Mouse (Mus musculus) kidney, adult 2 months (tissue): Measurements from ENCODE around the gene Mxra8. TPM values are rescaled to one million over a fixed set of nuclear protein-coding genes. Genes with fewer than 3 reads are reported as not detected.

Experiments
- DNase-seq: peaks from one replicate; pipeline ENCODE4 v3.0.0; 2021
- H3K27ac ChIP-seq: fragments of 200-500 bp; 2 replicates; pipeline ENCODE4 v1.5.1; 2012; ENCODE audit warnings: low read depth, low read length, control low read depth, inconsistent platforms; ENCODE audit not compliant: insufficient read depth
- H3K27me3 ChIP-seq: fragments of 200-500 bp; replicated peaks from 2 replicates; pipeline ENCODE4 v1.6.1; 2012; ENCODE audit warnings: mild to moderate bottlenecking, moderate library complexity, low read length, inconsistent platforms; ENCODE audit not compliant: control insufficient read depth, insufficient read depth
- H3K36me3 ChIP-seq: fragments of 200-500 bp; 2 replicates; pipeline ENCODE4 v1.6.1; 2012; ENCODE audit warnings: mild to moderate bottlenecking, moderate library complexity, low read length, inconsistent platforms; ENCODE audit not compliant: control insufficient read depth, insufficient read depth
- H3K4me1 ChIP-seq: fragments of 200-500 bp; 2 replicates; pipeline ENCODE4 v1.6.1; 2011; ENCODE audit warnings: low read length; ENCODE audit not compliant: control insufficient read depth, insufficient read depth
- H3K4me3 ChIP-seq: fragments of 200-500 bp; 2 replicates; pipeline ENCODE4 v1.5.1; 2011; ENCODE audit warnings: mild to moderate bottlenecking, low read depth, low read length, control low read depth; ENCODE audit not compliant: insufficient read depth
- CTCF ChIP-seq: fragments of 200-500 bp; conservative IDR thresholded peaks from 2 replicates; pipeline ENCODE4 v1.5.1; 2011; ENCODE audit warnings: low read depth, mild to moderate bottlenecking, control low read depth, low read length, moderate library complexity, mixed read lengths; ENCODE audit not compliant: insufficient read depth, insufficient read length
- POLR2A ChIP-seq: fragments of 200-500 bp; IDR thresholded peaks from one replicate; pipeline ENCODE4 v1.6.1; 2011; ENCODE audit warnings: low read depth, low read length, control low read depth
- WGBS: fragments of 180-500 bp; shearing (Covaris S2); methylation state at CpG from one replicate; pipeline ENCODE4 v1.1.7; 2018; 5-methylcytosine and 5-hydroxymethylcytosine counted together
- polyA plus RNA-seq: library from polyadenylated mRNA; depleted of rRNA; stranded (reverse); fragments of >200 nt; gene quantifications from 2 replicates; pipeline ENCODE4 v1.2.3, GENCODE M21; 2012; rRNA removed

Mxra8 gene
- polyA plus RNA-seq, 1 experiment: 98.0 TPM

- no peak for DNase-seq
- no peak overlapping the region for H3K27ac ChIP-seq
- TF ChIP-seq CTCF (no peak), POLR2A (no peak)
- H3K27me3 ChIP-seq: no peaks in the 10 kb centered on the region
- no peaks in the 10 kb centered on the region for H3K36me3 ChIP-seq
- H3K4me1 ChIP-seq: peaks cover 5% of the 10 kb centered on the region; the same call in 1 of the 2 replicates
- WGBS: 92% methylated on average over 9 of the region's 9 CpGs
- H3K4me3 ChIP-seq: no peak overlapping the region
These were observed 48.7 kb downstream of the Mxra8 start for GRCm38 (mm10) chr4:155888181-155888580.

GRCm38 (mm10) chr4:155889316-155889715 is 49.8 kb downstream of the Mxra8 start:
- H3K27ac ChIP-seq: no peak overlapping the region
- TF ChIP-seq CTCF (no peak), POLR2A (no peak)
- H3K4me3 ChIP-seq: no peak overlapping the region
- no peaks in the 10 kb centered on the region for H3K36me3 ChIP-seq
- no peak for DNase-seq
- 84% methylated on average over 5 of the region's 5 CpGs for WGBS
- no peaks in the 10 kb centered on the region for H3K27me3 ChIP-seq
- peaks cover 7% of the 10 kb centered on the region; the same call in 1 of the 2 replicates for H3K4me1 ChIP-seq

DNA sequence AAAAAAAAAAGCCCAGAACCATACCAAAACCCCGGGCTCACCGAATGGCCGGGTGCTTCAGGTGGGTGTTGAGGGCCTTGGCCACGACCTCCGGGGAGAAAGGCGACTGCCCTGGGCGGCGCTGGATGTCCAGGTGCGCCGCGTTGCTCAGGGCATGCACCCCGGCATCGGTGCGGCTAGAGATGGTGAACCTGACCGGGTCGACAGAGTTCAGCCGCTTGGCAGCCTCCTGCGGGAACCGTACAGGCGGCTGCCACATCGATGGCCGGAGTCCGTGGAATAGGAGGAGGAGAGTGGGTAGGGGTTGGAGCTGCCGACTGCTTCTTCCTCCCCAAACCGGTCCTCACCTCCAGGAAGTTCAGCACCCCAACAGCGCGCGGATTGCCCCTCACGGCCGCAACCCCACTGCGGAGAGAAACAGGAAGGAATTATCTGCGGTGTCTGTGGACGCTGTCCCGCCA is 51.6 kb downstream of the Mxra8 start:
- 1% methylated on average over 34 of the region's 34 CpGs for WGBS
- H3K4me3 ChIP-seq: peak overlapping the region; percentile 88
- H3K36me3 ChIP-seq: no peaks in the 10 kb centered on the region
- H3K4me1 ChIP-seq: peaks cover 7% of the 10 kb centered on the region; the same call in 1 of the 2 replicates
- no peak overlapping the region for H3K27ac ChIP-seq
- peak; percentile 41 for DNase-seq
- no peaks in the 10 kb centered on the region for H3K27me3 ChIP-seq
- TF ChIP-seq POLR2A (no peak), CTCF (no peak)

DNA sequence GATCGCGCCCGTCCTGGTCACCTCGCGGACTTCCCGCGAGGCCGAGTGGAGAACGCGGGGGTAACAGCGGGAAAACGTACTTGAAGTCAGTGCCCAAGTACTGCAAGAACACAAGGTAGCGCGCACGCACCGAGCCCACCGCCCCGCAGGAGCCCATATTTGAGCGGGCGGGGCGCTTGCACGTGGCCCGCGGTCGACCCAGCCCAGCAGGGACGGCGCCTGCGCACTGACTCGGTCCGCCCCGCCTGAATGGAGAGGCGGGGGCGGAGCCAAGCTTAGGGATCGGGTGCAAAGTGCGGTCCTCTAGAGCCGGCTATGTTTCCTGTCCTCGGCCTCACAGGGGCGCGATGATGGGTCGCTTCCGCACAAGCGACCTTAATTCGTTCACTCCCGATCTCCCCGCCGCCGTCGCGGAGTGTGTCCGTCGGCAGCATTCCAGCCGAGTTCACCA is 52.1 kb downstream of the Mxra8 start, which contains the start of the genes Pusl1 and Acap3:
Gene Pusl1 (minus strand): TSS at position 231 of the 451 bp plus-strand sequence.
Gene Acap3 (plus strand): TSS at position 272 of the 451 bp plus-strand sequence.
- peaks cover 7% of the 10 kb centered on the region; the same call in 1 of the 2 replicates for H3K4me1 ChIP-seq
- DNase-seq: peak; percentile 98
- H3K27ac ChIP-seq: peak within 1 kb of the TSS; percentile 95
- no peaks in the 10 kb centered on the region for H3K36me3 ChIP-seq
- TF ChIP-seq CTCF: no peak
- TF ChIP-seq POLR2A: no peak
- under 1% methylated on average over 52 of the region's 52 CpGs for WGBS
- H3K4me3 ChIP-seq: peak within 1 kb of the TSS; percentile 88
- H3K27me3 ChIP-seq: no peaks in the 10 kb centered on the region

DNA sequence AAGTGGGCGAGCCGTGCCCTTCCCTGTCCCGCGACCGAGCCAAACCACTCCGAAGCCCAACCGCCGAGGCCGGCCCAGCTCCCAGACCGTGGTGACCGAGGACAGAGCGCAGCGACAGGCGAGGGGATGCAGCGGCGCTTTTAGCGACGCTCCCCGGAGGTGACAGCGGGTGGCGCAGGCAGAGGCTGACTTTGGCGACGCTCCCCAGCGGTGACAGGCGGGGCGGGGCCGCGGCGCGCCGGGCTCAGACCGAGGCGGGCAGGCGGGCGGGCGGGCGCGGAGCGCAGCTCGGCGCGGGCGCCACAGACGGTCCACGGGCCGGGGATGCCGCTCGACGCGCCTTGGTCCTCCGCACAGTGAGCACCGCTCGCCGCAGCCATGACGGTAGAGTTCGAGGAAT is 52.5 kb downstream of the Mxra8 start:
- H3K36me3 ChIP-seq: no peaks in the 10 kb centered on the region
- peak; percentile 87 for DNase-seq
- peaks cover 7% of the 10 kb centered on the region; the same call in 1 of the 2 replicates for H3K4me1 ChIP-seq
- H3K27ac ChIP-seq: peak overlapping the region; percentile 95
- no peak for TF ChIP-seq POLR2A
- 0 out of 2 replicates have a peak, but pooled peaks have one; percentile 10 for TF ChIP-seq CTCF
- under 1% methylated on average over 56 of the region's 56 CpGs for WGBS
- peak overlapping the region; percentile 88 for H3K4me3 ChIP-seq
- H3K27me3 ChIP-seq: no peaks in the 10 kb centered on the region

DNA sequence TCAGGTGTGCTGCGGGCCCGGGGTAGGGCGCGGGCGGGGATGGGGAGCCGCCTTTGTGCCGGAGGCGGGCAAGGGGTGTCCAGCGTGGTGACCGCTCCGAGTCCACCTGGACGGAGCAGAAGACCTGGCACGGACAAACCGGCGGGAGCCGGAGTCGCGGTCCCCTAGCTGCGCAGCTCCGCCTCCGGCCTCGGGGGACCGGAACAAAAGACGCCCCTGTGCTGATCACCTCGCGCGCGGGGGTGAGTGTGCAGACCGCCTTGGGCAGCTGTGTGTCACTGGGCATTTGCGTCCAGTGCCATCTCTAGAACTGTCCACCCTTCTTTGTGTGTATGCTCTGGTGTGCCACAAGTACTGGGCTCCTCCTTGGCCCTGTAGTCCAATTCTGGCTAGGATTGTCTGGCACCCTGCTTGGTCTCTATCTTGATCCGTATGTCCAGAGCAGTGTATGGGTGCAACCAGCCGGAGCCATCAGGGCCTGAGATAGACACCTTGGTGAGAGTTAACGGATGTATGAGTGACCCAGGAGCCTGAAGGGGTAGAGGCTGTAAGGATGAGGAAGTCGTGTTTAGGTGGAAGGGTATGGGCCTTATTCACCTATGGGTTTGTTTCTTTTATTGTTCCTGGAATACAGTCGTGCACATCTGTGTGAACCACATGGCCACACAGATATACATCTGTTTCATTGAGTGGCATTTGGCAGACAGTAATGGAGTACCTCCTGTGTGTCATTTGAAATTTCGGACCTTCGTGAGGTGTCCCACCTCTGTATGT is 53.1 kb downstream of the Mxra8 start:
- 6% methylated on average over 37 of the region's 37 CpGs for WGBS
- Histone ChIP-seq H3K4me3 (peak overlapping the region; percentile 88), H3K36me3 (no peaks in the 10 kb centered on the region), H3K4me1 (peaks cover 7% of the 10 kb centered on the region; the same call in 1 of the 2 replicates), H3K27me3 (no peaks in the 10 kb centered on the region), H3K27ac (peak overlapping the region; percentile 33; the same call in 1 of the 2 replicates)
- peak; percentile 24 for DNase-seq
- TF ChIP-seq POLR2A (no peak), CTCF (no peak)

GRCm38 (mm10) chr4:155893212-155893690 is 53.8 kb downstream of the Mxra8 start:
- no peaks in the 10 kb centered on the region for H3K27me3 ChIP-seq
- no peak for TF ChIP-seq CTCF
- TF ChIP-seq POLR2A: no peak
- WGBS: 70% methylated on average over 8 of the region's 8 CpGs
- no peaks in the 10 kb centered on the region for H3K36me3 ChIP-seq
- peaks cover 7% of the 10 kb centered on the region; the same call in 1 of the 2 replicates for H3K4me1 ChIP-seq
- peak overlapping the region; percentile 88; the same call in 1 of the 2 replicates for H3K4me3 ChIP-seq
- no peak for DNase-seq
- no peak overlapping the region for H3K27ac ChIP-seq

Other genes starting within 250 kb of the Mxra8 start
- gene Slc35e2, start 238.3 kb upstream of the Mxra8 start, polyA plus RNA-seq: 7.5 and 7.9 TPM in 2 replicates
- gene Cdk11b, start 214.8 kb upstream of the Mxra8 start, polyA plus RNA-seq: 19.2 and 24.8 TPM in 2 replicates
- gene Gm10563, start 194.3 kb upstream of the Mxra8 start, polyA plus RNA-seq: not detected in 2 replicates
- 22.4 and 28.0 TPM in 2 replicates for gene Mmp23, start 186.3 kb upstream of the Mxra8 start, polyA plus RNA-seq
- gene Mib2, start 170.5 kb upstream of the Mxra8 start, polyA plus RNA-seq: 57.7 and 72.6 TPM in 2 replicates
- gene Fndc10, start 145.3 kb upstream of the Mxra8 start, polyA plus RNA-seq: 9.8 and 10.6 TPM in 2 replicates
- gene Ssu72, start 134.9 kb upstream of the Mxra8 start, polyA plus RNA-seq: 81.9 and 101 TPM in 2 replicates
- gene Tmem240, start 104.9 kb upstream of the Mxra8 start, polyA plus RNA-seq: 0.67 TPM in 2 replicates
- gene Atad3a, start 78.6 kb upstream of the Mxra8 start, polyA plus RNA-seq: 130 and 145 TPM in 2 replicates
- gene Vwa1, start 65.0 kb upstream of the Mxra8 start, polyA plus RNA-seq: 21.8 and 27.2 TPM in 2 replicates
- 1.8 and 2.4 TPM in 2 replicates for gene Tmem88b, start 53.8 kb upstream of the Mxra8 start, polyA plus RNA-seq
- gene Ankrd65, start 49.2 kb upstream of the Mxra8 start, polyA plus RNA-seq: 2.8 and 3.2 TPM in 2 replicates
- gene Mrpl20, start 36.8 kb upstream of the Mxra8 start, polyA plus RNA-seq: 83.1 and 91.1 TPM in 2 replicates
- gene Ccnl2, start 27.2 kb upstream of the Mxra8 start, polyA plus RNA-seq: 54.1 and 56.8 TPM in 2 replicates
- gene Aurkaip1, start 8.4 kb upstream of the Mxra8 start, polyA plus RNA-seq: 164 and 195 TPM in 2 replicates
- 123 and 174 TPM in 2 replicates for gene Dvl1, start 7.7 kb downstream of the Mxra8 start, polyA plus RNA-seq
- gene Tas1r3, start 23.7 kb downstream of the Mxra8 start, polyA plus RNA-seq: 0.64 and 0.72 TPM in 2 replicates
- 46.2 and 53.1 TPM in 2 replicates for gene Cptp, start 29.8 kb downstream of the Mxra8 start, polyA plus RNA-seq
- 26.0 and 28.9 TPM in 2 replicates for gene Ints11, start 29.9 kb downstream of the Mxra8 start, polyA plus RNA-seq
- gene Pusl1, start 52.1 kb downstream of the Mxra8 start, polyA plus RNA-seq: 27.3 and 34.1 TPM in 2 replicates
- gene Acap3, start 52.1 kb downstream of the Mxra8 start, polyA plus RNA-seq: 14.6 and 18.3 TPM in 2 replicates
- gene Ube2j2, start 104.2 kb downstream of the Mxra8 start, polyA plus RNA-seq: 47.3 and 48.0 TPM in 2 replicates
- gene C1qtnf12, start 122.6 kb downstream of the Mxra8 start, polyA plus RNA-seq: 104 and 107 TPM in 2 replicates
- gene B3galt6, start 153.0 kb downstream of the Mxra8 start, polyA plus RNA-seq: 4.5 and 5.0 TPM in 2 replicates
- 55.1 and 60.4 TPM in 2 replicates for gene Sdf4, start 153.2 kb downstream of the Mxra8 start, polyA plus RNA-seq
- 1.6 and 3.8 TPM in 2 replicates for gene Tnfrsf4, start 174.2 kb downstream of the Mxra8 start, polyA plus RNA-seq
- 0.95 and 4.0 TPM in 2 replicates for gene Tnfrsf18, start 186.5 kb downstream of the Mxra8 start, polyA plus RNA-seq
- gene Ttll10, start 219.7 kb downstream of the Mxra8 start, polyA plus RNA-seq: 20.7 and 27.5 TPM in 2 replicates